In genomic region chr6:112820298-112820992, GRCm38 (mm10) we compare ENCODE assay signal across 11 mouse cellular contexts.
DNase-seq lines count a peak whose midpoint lies in the region.
"Had no signal": no experiment of that assay in that cellular context is flagged by ENCODE, and none has a peak within 500 bp of the region (broad histone marks: within the 10 kb centered on the region; RNA-seq: fewer than 3 reads in every experiment).

No protein-coding gene starts in this region.

- DNase-seq in cerebellum, postnatal 25 days: peak; percentile 45 to 67
- no peak for DNase-seq in cerebellum, adult 11-12 months
- DNase-seq in thymus, postnatal 14 days: peak; percentile 34
- no peak for DNase-seq in thymus, postnatal 10 days (ENCODE audit: low spot score in 2 of 2)
- peak; percentile 44 to 60 for DNase-seq in left cerebral cortex, postnatal 14 days (ENCODE audit: low spot score in 2 of 2)
- no peak for DNase-seq in ovary, adult 18-20 months (ENCODE audit: low spot score)
- no peak for DNase-seq in urinary bladder, postnatal 25 days (ENCODE audit: low spot score)
- no peak for DNase-seq in kidney, adult 18-20 months
- DNase-seq: gastrocnemius, postnatal 36 days; heart, postnatal 14 days; lung, postnatal 10 days had no signal

- intact Hi-C loops in left cerebral cortex, postnatal 14 days (cut with DNase I): loop anchor here (5.0 kb wide), 1 partner anchor 127 kb away; the partner anchor contains the start of gene Srgap3

Comparison
In these comparisons a context has a peak if more than half of its experiments do, and no peak if none do; other contexts are left out.
1. DNase-seq: peak in cerebellum, postnatal 25 days (2 of 2), thymus, postnatal 14 days (single experiment) and left cerebral cortex, postnatal 14 days (2 of 2); none in cerebellum, adult 11-12 months (single experiment), thymus, postnatal 10 days (0 of 2), ovary, adult 18-20 months (single experiment), urinary bladder, postnatal 25 days (single experiment) and kidney, adult 18-20 months (single experiment).